Mouse (Mus musculus): Measurements from ENCODE around the gene Rhoj.

DNA sequence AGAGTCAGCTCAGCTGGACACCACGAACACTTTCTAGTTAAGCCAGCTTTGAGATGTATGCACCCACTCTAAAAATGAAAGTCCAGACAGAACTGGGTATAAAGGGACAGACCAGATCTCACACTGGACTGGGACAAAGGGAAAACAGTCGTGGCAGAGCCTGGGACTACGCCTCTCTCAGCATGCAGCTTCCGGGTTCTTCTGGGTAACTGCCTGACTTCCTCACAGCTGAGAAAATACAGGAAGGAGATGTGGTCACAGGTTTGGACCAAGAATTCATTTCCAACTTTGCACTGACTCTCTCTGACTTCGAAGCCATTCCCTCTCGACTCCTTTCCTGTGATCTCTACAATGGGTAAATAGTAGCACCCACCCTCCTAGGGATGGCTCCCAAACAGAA lies 106.9 kb downstream of the Rhoj start:
- TF ChIP-seq GATA1 (IDR thresholded peaks at IDR 0.05; ENCODE audit: low read length) (no peak), TAL1 (IDR thresholded peaks at IDR 0.05; ENCODE audit: low read length) (no peak)

Data from erythroblast, embryonic 14.5 days (primary cell).